Mouse (Mus musculus) kidney, adult 11 months (tissue): ENCODE measurements around the gene Dpf1.

Source experiments
- DNase-seq: peaks from one replicate; pipeline ENCODE4 v3.0.0; 2022

Gene Dpf1

DNA sequence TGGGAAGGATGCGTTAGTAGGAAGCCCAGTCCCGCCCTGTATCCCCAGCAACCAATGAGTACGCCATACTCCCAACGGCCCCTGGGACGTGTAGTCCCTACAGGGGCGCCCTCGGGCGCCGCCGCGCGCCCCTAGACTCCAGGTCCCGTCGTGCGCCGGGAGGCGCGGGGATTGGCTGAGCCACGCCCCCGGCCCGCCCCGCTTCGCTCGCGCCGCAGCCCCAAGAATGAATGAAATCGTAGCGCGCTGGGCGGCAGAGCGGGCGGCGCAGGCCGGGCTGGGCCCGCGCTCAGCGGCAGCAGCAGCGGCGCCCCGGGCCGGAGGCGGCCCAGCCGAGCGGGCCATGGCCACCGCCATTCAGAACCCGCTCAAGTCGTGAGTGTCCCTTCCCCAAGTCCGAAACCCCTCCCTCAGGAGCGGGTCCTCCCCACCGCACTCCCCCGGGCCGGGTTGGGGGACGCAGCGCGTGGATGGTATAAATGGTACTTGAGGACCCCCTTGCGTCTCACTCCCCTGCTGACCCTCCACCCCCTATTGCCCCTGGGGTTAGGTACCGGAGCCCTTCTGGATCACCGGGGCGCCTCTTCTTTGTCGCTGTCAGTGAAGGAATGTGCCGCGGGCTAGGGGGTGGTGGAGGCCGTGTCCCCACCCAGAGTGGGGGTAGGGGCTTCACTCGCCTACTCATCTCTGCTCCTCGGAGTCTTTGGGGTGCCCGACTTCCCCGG, at the start of gene Dpf1:
Dpf1 (plus strand) TSS at position 214 of the 725 bp plus-strand sequence.
- peak; percentile 53 for DNase-seq

- DNase-seq = no peak
These were observed 47.9 kb upstream of the Dpf1 start for GRCm38 (mm10) chr7:29255875-29256274.

DNA sequence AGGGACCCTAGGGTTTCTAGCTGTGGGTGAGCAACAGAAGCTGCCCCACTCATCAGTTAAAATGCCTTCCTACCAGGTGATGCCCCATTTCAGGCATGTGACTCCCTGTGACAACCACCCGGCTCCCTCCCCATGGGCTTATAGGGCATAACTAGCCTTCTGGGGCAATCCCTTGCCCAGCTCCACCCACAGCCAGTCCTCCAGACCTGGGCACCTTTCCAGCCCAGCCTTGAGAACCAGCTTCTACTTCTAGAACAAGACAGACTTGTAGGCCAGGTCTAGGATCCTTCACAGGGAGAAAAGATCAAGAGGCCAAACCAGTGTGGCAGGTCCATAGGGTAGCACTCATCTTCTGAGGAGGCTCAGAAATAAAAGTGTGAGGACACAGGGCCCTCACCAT, 46.4 kb upstream of the Dpf1 start:
- peak; percentile 88 for DNase-seq

DNA sequence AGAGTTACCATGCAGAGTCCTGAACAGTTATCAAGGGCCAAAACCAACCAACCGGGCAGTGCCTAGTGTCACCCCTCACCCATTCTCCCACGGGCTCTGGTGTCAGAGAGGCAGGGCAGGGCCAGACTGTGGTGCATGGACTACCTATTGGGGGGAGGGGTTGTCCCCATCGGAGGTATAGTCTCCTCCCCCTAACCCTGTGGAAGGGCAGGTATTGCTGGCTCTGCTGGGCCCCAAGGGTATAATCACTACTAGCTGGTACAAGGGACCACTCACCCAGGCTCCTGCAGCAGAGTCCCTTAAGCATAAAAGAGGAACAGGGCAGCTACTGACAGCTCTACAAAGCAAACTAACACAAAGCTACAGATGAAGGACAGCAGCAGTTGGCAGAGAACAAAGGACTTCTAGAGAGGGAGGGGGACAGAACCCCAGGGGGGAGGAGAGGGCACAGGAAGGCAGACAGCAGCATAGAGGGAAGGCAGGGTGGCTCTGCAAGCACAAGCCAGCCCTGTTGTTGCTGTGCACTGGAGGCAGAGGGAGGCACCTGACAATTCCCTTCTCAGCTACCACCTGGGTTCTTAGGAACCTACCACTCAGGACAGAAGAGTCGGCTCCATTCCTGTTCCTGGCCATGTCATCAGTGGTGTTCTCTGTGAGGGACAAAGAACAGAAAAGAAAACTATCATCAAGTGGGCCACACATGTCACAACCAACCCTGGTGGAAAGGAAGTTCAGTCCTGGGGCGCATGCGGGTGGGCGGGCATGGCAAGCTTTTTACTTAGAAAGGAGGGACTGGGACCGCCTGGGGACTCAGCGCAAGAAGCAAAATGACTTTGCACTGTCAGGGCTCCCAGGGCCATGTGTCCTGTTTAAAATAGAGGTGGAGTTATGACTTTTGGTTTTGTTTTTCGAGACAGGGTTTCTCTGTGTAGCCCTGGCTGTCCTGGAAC, 43.7 kb upstream of the Dpf1 start:
- DNase-seq = no peak

DNA sequence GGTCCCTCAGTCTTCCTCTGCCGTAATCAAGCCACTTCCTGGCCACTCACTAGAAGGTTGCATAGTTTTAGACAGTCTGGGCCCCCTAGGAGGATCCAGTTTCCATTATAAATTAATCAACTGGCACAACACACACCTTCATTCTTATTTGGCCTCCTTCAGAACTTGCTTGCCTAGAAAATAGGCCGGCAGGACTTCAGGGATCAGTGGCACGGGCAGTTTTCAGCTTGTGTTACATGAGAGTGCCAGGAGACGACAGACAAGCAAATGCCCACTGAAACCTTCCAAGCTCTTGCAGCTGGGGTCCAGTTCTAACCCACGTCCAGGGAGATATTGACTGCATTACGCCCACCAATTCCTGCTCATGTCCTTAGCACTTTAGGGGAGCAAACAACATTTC, 41.6 kb upstream of the Dpf1 start:
- DNase-seq = peak; percentile 70

- no peak for DNase-seq
These were observed 39.9 kb upstream of the Dpf1 start for GRCm38 (mm10) chr7:29263831-29264230.

GRCm38 (mm10) chr7:29265636-29266035, 38.1 kb upstream of the Dpf1 start:
- no peak for DNase-seq

GRCm38 (mm10) chr7:29266931-29267330, 36.8 kb upstream of the Dpf1 start:
- DNase-seq = peak; percentile 74

DNA sequence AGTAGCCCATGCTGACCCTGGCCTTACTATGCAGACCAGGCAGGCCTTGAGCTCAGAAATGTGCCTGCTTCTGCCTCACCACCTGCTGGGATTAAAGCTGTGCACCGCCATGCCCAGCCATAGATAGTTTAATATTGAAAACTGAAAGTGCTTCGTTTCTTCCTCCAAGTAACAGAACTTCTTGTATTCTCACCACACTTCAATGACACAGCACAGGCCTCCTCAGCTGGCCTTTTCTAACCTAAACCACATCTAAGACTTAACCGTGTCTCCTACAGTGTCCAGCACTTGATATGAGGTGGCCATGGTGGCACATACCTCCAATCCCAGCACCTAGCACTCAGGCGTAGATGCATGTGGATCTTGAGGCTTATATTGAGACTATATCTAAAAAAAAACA, 33.3 kb upstream of the Dpf1 start:
- no peak for DNase-seq

- peak; percentile 40 for DNase-seq
These were observed 31.9 kb upstream of the Dpf1 start for GRCm38 (mm10) chr7:29271687-29272465.

- peak; percentile 81 for DNase-seq
These were observed 27.0 kb upstream of the Dpf1 start for GRCm38 (mm10) chr7:29276715-29277114.

- DNase-seq = no peak
These were observed 26.2 kb upstream of the Dpf1 start for GRCm38 (mm10) chr7:29277510-29277909.

DNA sequence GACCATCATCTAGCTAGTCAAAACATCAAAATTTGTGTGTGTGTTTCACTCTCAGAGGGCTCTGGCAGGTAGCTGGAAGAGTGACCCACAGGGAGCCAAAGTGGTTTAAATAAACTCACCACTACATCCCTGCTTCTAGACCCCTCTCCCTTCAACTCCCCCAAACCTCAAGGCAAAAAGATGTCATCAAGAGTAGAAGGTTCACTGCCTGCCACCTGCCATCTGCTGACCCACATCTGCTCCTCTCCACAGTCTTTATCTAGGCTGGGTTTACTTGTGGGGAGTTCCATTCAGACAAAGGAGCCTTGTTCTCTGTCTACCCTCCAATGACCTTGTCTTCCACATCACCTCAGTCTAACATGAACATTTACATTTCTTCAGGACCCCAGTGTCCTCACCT, 24.5 kb upstream of the Dpf1 start:
- DNase-seq = no peak

- no peak for DNase-seq
These were observed 23.8 kb upstream of the Dpf1 start for GRCm38 (mm10) chr7:29279924-29280323.

GRCm38 (mm10) chr7:29280801-29281200, 22.9 kb upstream of the Dpf1 start:
- DNase-seq = peak; percentile 40

DNA sequence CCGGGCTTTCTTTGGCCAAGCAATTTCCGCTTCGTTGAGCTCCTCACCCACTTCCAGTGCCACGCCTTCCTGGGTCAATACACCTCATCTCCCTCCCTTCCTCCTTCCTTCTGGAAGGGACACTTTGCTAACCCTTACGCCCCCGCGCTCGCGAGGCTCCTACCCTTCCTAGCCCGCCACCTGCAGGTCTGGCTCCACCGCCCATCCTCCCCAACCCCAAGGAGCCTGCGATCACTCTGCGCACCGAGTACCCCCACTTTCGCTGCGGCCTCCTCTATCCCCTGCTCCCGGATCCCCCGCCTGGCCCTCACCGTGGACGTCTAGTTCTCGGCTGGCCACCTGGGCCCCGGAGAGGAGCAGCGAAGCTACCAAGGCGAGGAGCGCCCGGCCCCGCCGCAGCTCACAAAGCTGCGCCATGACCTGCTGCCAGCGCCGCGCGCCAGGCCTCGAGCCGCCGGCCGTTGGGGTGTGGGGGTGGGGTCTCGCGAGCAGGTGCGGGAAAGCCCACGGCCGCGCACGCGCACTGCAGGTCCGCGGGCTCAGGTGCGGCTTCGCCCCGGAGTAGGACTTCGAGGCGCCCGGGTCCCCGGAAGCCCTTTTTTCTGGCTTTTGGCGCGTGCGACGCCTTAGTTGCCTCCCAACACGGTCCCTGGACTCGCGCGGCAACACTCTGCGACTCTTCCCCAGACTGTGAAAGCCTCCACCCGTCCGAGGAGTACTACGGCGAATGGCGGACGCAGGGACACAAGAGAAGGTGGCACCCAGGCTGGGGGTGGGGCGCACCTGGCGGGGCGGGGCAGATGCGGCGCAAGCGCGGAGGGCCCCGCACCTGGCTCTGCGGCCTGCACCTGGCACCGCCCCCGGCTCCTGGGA, 22.3 kb upstream of the Dpf1 start, which contains the start of gene Spint2:
Spint2 (minus strand) TSS at position 712 of the 873 bp plus-strand sequence.
- peak; percentile 94 for DNase-seq

DNA sequence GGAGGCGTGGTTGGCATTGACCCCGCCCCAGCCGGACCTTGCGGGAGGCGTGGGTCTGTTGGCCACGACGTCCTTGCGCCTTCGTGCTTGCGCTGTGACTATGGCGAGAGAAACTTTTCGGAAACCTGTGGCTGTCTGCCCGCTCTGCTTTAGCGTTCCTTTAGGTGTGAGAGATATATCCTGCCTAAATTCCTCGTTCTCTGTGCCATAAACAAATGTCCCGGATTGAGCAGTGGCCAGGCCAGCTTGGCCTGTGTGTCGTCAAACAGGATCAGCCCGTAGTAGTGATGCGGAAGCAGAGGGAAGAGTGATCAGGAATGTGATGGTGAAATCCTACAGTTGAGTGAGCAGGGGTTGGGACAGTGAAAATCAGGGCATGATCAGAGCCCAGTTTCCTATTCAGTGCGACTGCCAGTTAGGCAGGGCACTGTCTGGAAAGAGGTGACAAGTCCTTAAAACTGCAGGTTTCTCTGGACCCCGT, 21.6 kb upstream of the Dpf1 start:
- no peak for DNase-seq

DNA sequence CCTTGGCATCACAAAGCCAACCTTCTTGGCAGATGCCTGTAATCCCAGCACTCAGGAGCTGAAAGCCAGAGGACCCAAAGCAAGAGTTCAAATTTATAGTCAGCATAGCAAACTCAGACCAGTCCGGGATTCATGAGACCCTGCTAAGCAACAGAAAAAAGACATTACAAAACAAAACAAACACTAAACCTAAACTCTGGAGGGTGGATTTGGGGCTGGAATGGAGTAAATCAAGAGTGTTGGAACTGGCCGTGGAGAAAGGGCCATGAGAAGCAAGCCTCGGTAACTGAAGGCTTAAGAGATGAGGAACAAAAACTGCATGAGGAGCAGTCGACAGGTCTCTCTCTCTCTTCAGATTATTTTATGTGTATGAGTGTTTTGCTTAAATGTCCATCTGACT, 19.9 kb upstream of the Dpf1 start:
- DNase-seq = no peak

DNA sequence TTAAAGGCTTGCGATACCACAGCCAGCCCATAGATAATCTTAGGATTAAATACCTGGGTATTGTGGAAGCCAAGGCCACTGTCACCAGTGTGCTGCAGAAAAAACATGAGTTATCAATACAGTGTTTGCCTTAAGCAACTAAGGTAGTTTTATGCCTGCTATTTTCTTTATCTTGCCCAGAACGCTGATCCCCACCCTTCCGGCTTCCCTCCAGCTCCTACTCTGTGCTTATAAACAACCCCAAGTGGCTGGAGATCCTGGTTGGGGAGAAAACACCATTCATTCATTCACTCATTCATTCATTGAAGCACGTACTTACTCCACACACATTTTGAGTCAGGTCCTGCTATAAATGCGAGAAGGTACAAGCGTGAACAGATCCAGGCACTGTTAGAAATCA, 19.2 kb upstream of the Dpf1 start:
- DNase-seq = no peak

GRCm38 (mm10) chr7:29287481-29287880, 16.3 kb upstream of the Dpf1 start:
- no peak for DNase-seq

DNA sequence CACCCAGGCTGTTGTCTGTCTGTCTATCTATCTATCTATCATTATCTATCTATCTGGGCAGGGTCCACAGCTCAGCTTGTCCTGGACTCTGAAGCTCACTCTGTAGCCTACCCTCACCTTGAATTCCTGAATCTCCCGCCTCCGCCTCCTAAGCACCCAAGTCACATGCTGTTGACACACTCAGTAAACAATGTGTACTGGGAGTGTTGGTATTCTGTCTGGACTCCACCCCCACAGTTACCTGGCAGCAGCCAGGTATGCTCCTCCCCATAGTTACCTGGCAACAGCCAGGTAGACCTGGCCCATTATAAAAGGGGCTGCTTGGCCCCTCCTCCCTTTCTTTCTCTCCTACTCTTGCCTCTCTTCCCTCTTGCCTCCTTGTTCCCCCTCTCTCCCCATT, 15.7 kb upstream of the Dpf1 start:
- peak; percentile 52 for DNase-seq
